Mouse (Mus musculus) kidney, embryonic 15.5 days (tissue): ENCODE results near the gene Naif1. TPM values are rescaled to one million over a fixed set of nuclear protein-coding genes. Genes with fewer than 3 reads are reported as not detected.

Experiments
- ATAC-seq: fragments of 200-750 bp; cut with Nextera tagmentation; replicated peaks from 2 replicates; pipeline ENCODE4 v1.8.0; 2017; ENCODE audit warnings: moderate TSS enrichment; ENCODE audit not compliant: low FRiP score
- H3K27ac ChIP-seq: fragments of 300-500 bp; sonication (generic); 2 replicates; pipeline ENCODE4 v1.5.1; 2015; ENCODE audit warnings: mild to moderate bottlenecking, inconsistent platforms
- H3K27me3 ChIP-seq: fragments of 300-500 bp; sonication (generic); 2 replicates; pipeline ENCODE4 v1.6.1; 2015; ENCODE audit warnings: inconsistent platforms
- H3K36me3 ChIP-seq: fragments of 300-500 bp; sonication (generic); 2 replicates; pipeline ENCODE4 v1.6.1; 2015; ENCODE audit warnings: inconsistent platforms
- H3K4me1 ChIP-seq: fragments of 300-500 bp; sonication (generic); 2 replicates; pipeline ENCODE4 v1.6.1; 2015; ENCODE audit warnings: inconsistent platforms
- H3K4me2 ChIP-seq: fragments of 300-500 bp; sonication (generic); 2 replicates; pipeline ENCODE4 v1.6.1; 2015; ENCODE audit warnings: moderate library complexity, mild to moderate bottlenecking, inconsistent platforms
- H3K4me3 ChIP-seq: fragments of 300-500 bp; sonication (generic); replicated peaks from 2 replicates; pipeline ENCODE4 v1.5.1; 2015; ENCODE audit warnings: mild to moderate bottlenecking, inconsistent platforms
- H3K9ac ChIP-seq: fragments of 300-500 bp; sonication (generic); 2 replicates; pipeline ENCODE4 v1.6.1; 2015; ENCODE audit warnings: mild to moderate bottlenecking, inconsistent platforms
- H3K9me3 ChIP-seq: fragments of 300-500 bp; sonication (generic); replicated peaks from 2 replicates; pipeline ENCODE4 v1.6.1; 2016; ENCODE audit warnings: inconsistent platforms
- WGBS: fragments of 180-500 bp; shearing (Covaris S2); methylation state at CpG from one replicate; pipeline ENCODE4 v1.1.7; 2015; ENCODE audit warnings: mixed read lengths; 5-methylcytosine and 5-hydroxymethylcytosine counted together
- polyA plus RNA-seq: library from polyadenylated mRNA; unstranded; fragments of >200 nt; fragmentation: Nextera tagmentation; extraction: Ambion mirVana; gene quantifications from 2 replicates; pipeline ENCODE4 v1.2.1, GENCODE M21; 2015

Gene Naif1
- polyA plus RNA-seq, 1 experiment from 2014 or later = 6.8 TPM

DNA sequence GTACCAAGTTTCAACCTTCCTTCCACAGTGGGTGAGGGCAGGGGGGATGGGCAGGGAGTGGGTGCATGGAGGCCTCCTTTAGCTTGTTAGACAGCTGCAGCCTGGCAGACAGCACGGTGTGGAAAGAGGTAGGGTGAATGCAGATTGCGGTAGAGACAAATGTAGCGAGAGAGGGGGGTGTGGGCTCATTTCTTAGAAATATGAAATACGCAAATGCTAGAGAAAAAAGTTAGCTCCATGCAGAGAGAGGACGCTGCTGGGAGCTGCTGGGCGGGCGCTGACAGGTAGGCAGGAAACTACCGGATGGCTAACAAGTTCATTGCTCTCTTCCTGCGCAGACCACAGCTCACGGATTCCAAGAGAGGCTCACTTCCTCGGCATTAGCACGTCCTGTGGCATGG is 43.0 kb downstream of the Naif1 start:
- Histone ChIP-seq H3K27me3 (no peaks in the 10 kb centered on the region), H3K4me1 (peaks cover 16% of the 10 kb centered on the region), H3K9me3 (no peaks in the 10 kb centered on the region), H3K4me2 (no peak overlapping the region), H3K27ac (no peak overlapping the region), H3K36me3 (no peaks in the 10 kb centered on the region), H3K9ac (no peak overlapping the region), H3K4me3 (no peak overlapping the region)
- 72% methylated on average over 12 of the region's 12 CpGs for WGBS
- no peak for ATAC-seq

DNA sequence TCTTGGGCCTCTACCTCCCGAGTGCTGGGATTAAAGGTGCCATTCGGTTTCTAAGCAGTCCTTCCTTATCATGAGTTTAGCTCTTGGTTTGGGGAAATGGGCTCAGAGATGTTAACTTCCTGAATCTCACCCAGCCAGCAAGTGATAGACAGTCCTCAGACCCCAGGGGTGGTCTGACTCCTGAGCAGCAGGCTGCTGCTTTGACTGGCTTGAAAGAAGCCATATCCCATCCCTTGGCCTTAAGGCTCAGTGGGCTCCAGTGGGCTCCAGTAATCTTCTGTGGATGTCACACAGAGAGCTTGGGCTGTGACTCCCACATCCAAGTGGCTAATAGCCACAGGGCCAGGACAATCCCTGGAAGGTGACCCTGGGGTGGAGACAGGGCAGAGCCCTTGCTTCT is 44.3 kb downstream of the Naif1 start:
- ATAC-seq = no peak
- Histone ChIP-seq H3K27me3 (no peaks in the 10 kb centered on the region), H3K27ac (peak overlapping the region; percentile 43; the same call in 1 of the 2 replicates), H3K4me2 (no peak overlapping the region), H3K9me3 (peaks cover 5% of the 10 kb centered on the region; the same call in 1 of the 2 replicates), H3K4me1 (peaks cover 13% of the 10 kb centered on the region), H3K36me3 (no peaks in the 10 kb centered on the region), H3K9ac (no peak overlapping the region), H3K4me3 (no peak overlapping the region)
- WGBS = 64% methylated on average over 2 of the region's 2 CpGs

DNA sequence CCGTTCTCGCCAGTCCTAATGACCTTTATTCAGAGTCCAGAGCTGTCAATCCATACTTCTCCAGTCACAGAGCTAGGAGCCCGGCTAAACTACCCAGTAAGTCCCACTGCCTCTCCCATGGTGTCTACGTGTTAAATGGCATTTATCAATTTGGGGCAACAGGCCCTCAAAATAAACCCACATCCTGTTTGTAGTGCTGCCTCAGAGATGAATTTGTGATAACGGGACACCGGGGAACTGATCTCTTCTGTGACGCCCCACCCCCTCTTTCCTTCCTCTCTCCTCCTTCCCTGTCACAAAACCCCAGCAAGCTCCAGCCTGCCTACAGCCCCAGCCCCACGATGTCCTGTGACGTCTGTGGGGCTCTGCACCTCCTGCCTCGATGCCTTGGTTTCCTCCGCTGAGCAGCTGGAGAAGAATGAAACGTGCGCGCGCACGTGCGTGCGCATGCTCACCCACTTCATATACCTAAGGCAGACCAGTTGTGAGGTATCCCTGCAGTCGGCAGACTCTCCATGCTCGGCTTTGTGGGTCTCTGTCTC is 45.0 kb downstream of the Naif1 start:
- H3K4me2 ChIP-seq = 0 out of 2 replicates have a peak overlapping the region, but pooled peaks have one; percentile 20
- H3K27ac ChIP-seq = peak overlapping the region; percentile 43
- no peaks in the 10 kb centered on the region for H3K36me3 ChIP-seq
- no peaks in the 10 kb centered on the region for H3K27me3 ChIP-seq
- WGBS = 67% methylated on average over 20 of the region's 20 CpGs
- peaks cover 5% of the 10 kb centered on the region; the same call in 1 of the 2 replicates for H3K9me3 ChIP-seq
- H3K4me1 ChIP-seq = peaks cover 13% of the 10 kb centered on the region
- H3K4me3 ChIP-seq = no peak overlapping the region
- no peak; the same call in 1 of the 2 replicates for ATAC-seq
- H3K9ac ChIP-seq = no peak overlapping the region

GRCm38 (mm10) chr2:32496190-32496589 is 45.9 kb downstream of the Naif1 start:
- H3K27ac ChIP-seq = no peak overlapping the region
- 62% methylated on average over 5 of the region's 5 CpGs for WGBS
- H3K9me3 ChIP-seq = peaks cover 5% of the 10 kb centered on the region; the same call in 1 of the 2 replicates
- no peak overlapping the region for H3K9ac ChIP-seq
- no peak for ATAC-seq
- H3K27me3 ChIP-seq = no peaks in the 10 kb centered on the region
- H3K4me1 ChIP-seq = peaks cover 13% of the 10 kb centered on the region
- no peaks in the 10 kb centered on the region for H3K36me3 ChIP-seq
- H3K4me3 ChIP-seq = no peak overlapping the region
- H3K4me2 ChIP-seq = no peak overlapping the region

DNA sequence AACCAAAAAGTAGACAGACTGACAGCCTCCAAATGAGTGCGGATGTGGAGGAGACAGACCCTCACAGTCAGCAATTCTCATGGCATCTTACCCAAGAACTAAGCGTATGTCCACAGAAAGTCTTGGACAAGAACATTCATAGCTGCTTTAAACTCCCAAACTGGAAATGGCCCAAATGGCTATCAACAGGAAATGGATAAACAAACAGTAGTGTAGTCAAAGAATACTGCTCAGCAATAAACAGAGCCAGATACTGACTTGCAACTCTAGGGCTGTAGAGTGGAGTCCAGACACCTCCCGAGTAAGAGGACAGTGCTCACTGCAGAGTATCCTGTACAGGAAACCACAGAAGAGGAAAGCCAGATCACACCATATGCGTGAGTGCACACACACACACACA is 49.1 kb downstream of the Naif1 start:
- H3K36me3 ChIP-seq = no peaks in the 10 kb centered on the region

DNA sequence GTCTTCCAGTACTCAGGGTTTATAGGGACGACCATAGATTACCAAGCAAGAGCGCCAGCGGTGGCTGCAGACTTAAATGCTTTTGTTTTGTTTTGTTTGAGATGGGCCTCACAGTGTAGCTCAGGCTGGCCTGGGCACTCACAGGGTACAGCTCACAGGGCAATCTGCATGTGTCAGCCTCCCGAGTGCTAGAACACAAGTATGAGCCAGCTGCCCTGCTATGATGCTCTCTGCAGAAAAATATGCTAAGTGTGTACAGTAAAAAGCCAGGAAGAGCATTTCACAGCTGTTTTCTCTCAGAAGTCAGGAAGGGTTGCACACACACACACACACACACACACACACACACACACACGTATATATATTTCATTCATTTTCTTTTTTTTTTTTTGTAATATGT is 50.2 kb downstream of the Naif1 start:
- Histone ChIP-seq H3K4me3 (no peak overlapping the region), H3K4me2 (no peak overlapping the region), H3K27ac (no peak overlapping the region), H3K9me3 (peaks cover 5% of the 10 kb centered on the region; the same call in 1 of the 2 replicates), H3K36me3 (no peaks in the 10 kb centered on the region), H3K27me3 (no peaks in the 10 kb centered on the region), H3K4me1 (peaks cover 18% of the 10 kb centered on the region), H3K9ac (no peak overlapping the region)
- 68% methylated on average over 5 of the region's 5 CpGs for WGBS
- ATAC-seq = no peak

More for the DNA sequence above, 49.1 kb downstream of the Naif1 start:
- H3K9ac ChIP-seq = no peak overlapping the region
- H3K27ac ChIP-seq = no peak overlapping the region
- H3K4me1 ChIP-seq = peaks cover 28% of the 10 kb centered on the region
- no peak overlapping the region for H3K4me2 ChIP-seq
- no peak overlapping the region for H3K4me3 ChIP-seq
- peaks cover 5% of the 10 kb centered on the region; the same call in 1 of the 2 replicates for H3K9me3 ChIP-seq
- no peak for ATAC-seq
- no peaks in the 10 kb centered on the region for H3K27me3 ChIP-seq
- 80% methylated on average over 4 of the region's 4 CpGs for WGBS

DNA sequence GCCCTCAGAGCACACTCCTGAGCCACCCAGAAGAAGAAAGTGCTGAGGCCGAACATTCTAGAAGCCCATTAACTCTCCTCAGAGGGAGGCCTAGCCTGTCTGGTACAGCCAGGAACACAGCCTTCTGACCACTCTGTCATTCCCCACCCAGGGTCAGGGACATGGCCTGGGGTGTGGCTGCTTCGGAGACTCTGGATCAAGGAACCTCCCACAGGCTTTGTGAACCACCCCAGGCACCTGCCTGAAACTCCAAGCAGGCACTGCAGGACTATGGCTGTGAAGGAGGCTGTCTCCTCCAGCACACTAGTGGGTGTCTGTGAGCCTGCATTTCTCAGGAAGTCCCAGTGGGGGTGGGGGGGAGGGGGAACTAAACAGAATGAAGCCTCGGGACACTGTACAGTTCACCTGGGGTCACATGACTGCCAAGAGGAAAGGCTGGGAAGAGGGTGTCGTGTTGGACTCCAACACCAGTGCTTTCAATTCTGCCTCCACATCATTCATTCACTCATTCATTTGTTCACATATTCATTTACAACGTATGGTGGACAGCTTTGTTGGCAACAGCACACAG is 51.6 kb downstream of the Naif1 start:
- no peak overlapping the region for H3K4me3 ChIP-seq
- no peaks in the 10 kb centered on the region for H3K27me3 ChIP-seq
- peak; percentile 33; the same call in 1 of the 2 replicates for ATAC-seq
- no peak overlapping the region for H3K4me2 ChIP-seq
- peaks cover 8% of the 10 kb centered on the region; the same call in 1 of the 2 replicates for H3K9me3 ChIP-seq
- 58% methylated on average over 5 of the region's 5 CpGs for WGBS
- H3K9ac ChIP-seq = no peak overlapping the region
- no peak overlapping the region for H3K27ac ChIP-seq
- H3K4me1 ChIP-seq = peaks cover 21% of the 10 kb centered on the region
- H3K36me3 ChIP-seq = no peaks in the 10 kb centered on the region

DNA sequence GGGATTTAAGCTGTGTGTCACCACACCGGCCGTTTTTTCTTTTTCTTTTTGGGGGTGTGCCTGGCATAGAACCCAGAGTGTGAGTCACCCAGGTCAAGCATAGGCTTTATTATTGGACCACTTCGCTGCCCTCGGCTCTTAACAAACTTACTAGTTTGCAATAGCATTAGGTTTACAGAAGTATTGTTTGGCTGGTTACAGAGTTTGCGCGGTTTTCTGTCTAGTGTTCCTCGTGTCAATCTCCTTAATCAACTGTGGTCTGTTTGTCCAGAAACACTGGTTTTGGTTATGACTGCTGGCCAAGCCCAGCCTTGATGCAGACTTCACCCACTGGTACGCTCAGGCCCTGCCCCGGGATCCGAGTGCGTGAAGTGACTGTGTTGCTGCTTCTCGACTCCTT is 52.6 kb downstream of the Naif1 start:
- H3K27me3 ChIP-seq = no peaks in the 10 kb centered on the region
- H3K9ac ChIP-seq = no peak overlapping the region
- no peak overlapping the region for H3K4me2 ChIP-seq
- H3K27ac ChIP-seq = peak overlapping the region; percentile 75; the same call in 1 of the 2 replicates
- no peak for ATAC-seq
- WGBS = 88% methylated on average over 12 of the region's 12 CpGs
- H3K4me3 ChIP-seq = no peak overlapping the region
- peaks cover 8% of the 10 kb centered on the region; the same call in 1 of the 2 replicates for H3K9me3 ChIP-seq
- H3K4me1 ChIP-seq = peaks cover 31% of the 10 kb centered on the region
- no peaks in the 10 kb centered on the region for H3K36me3 ChIP-seq

GRCm38 (mm10) chr2:32503588-32503987 is 53.3 kb downstream of the Naif1 start:
- 19% methylated on average over 3 of the region's 3 CpGs for WGBS
- Histone ChIP-seq H3K27ac (peak overlapping the region; percentile 75), H3K27me3 (no peaks in the 10 kb centered on the region), H3K9ac (no peak overlapping the region), H3K4me2 (no peak overlapping the region), H3K4me3 (no peak overlapping the region), H3K36me3 (no peaks in the 10 kb centered on the region), H3K4me1 (peaks cover 33% of the 10 kb centered on the region), H3K9me3 (peaks cover 5% of the 10 kb centered on the region; the same call in 1 of the 2 replicates)
- no peak for ATAC-seq

GRCm38 (mm10) chr2:32505536-32505935 is 55.3 kb downstream of the Naif1 start:
- H3K9me3 ChIP-seq = 0 out of 2 replicates have a peak, but pooled peaks cover 3% of the 10 kb centered on the region
- no peaks in the 10 kb centered on the region for H3K36me3 ChIP-seq
- no peaks in the 10 kb centered on the region for H3K27me3 ChIP-seq
- WGBS = 93% methylated on average over 2 of the region's 2 CpGs
- H3K4me3 ChIP-seq = no peak overlapping the region
- H3K27ac ChIP-seq = no peak overlapping the region
- ATAC-seq = no peak
- no peak overlapping the region for H3K4me2 ChIP-seq
- peaks cover 42% of the 10 kb centered on the region for H3K4me1 ChIP-seq
- H3K9ac ChIP-seq = no peak overlapping the region
